Mouse (Mus musculus): ENCODE results near the gene Olfr1100. TPM values are rescaled to one million over a fixed set of nuclear protein-coding genes. Genes with fewer than 3 reads are reported as not detected.

Gene Olfr1100
- polyA plus RNA-seq (2014; fragmentation: Nextera tagmentation; extraction: Ambion mirVana) = not detected in 2 replicates

DNA sequence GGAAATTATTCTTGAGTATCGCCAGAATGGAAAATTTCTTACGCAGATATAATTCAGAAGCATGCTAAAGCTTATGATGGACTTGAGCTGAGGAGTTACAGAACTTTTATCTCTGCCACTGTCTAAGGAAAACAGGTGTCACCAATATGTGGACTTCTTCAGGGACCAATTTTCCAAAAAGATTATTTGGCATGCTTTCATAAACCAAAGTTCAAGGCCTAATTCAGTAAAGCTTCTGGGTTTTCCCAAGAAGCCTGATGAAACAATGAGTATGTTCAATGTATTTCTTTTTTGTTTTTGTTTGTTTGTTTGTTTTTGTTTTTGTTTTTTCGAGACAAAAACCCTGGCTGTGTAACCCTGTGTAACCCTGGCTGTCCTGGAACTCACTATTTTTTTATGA lies at the start of gene Olfr1100:
Gene Olfr1100, minus strand, starts transcription at position 101 of the 400 bp plus-strand sequence.
- TF ChIP-seq CTCF (IDR thresholded peaks at IDR 0.05; ENCODE audit: low read depth) = no peak
- Histone ChIP-seq H3K9ac (no peak within 1 kb of the TSS), H3K4me1 (ENCODE audit: insufficient read depth) (no peaks in the 10 kb centered on the region), H3K27ac (ENCODE audit: low read depth) (no peak within 1 kb of the TSS), H3K27me3 (ENCODE audit: insufficient read depth, low read length) (no peaks in the 10 kb centered on the region), H3K4me3 (ENCODE audit: low read depth, low read length) (no peak within 1 kb of the TSS), H3K9me3 (ENCODE audit: low read depth, low read length) (no peaks in the 10 kb centered on the region), H3K36me3 (ENCODE audit: insufficient read depth) (no peaks in the 10 kb centered on the region), H3K4me2 (no peak within 1 kb of the TSS)
- ATAC-seq (ENCODE audit: insufficient read depth) = no peak
- WGBS = 72% methylated on average over 3 of the region's 3 CpGs
- no peak for DNase-seq

GRCm38 (mm10) chr2:87026980-87027379 lies 47.2 kb upstream of the Olfr1100 start, which contains the start of gene Olfr1104:
Olfr1104 (minus strand) TSS chr2:87027080.
- no peak for DNase-seq

DNA sequence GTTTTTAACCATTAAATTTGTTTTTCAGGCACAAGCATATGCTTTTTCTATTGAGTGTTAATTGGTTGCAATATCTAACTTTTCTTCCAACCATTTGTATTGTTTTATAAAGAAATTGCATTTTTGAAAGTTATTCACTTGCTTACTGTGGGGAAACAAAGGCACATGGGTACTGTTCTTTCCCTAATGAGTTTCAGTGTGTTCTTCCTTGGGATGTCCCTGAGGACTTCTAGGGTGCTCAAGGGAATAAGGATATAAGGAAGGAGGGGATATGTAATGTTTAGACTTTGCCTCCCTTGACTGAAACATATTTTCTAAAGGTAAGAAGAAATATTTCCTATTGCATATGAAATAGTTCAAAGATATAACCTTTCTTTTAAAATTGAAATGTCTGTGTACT lies 18.3 kb upstream of the Olfr1100 start, which contains the start of gene Olfr1102:
Gene Olfr1102, plus strand, starts transcription at position 301 of the 400 bp plus-strand sequence.
- Histone ChIP-seq H3K9me3 (ENCODE audit: low read depth, low read length) (no peaks in the 10 kb centered on the region), H3K27ac (ENCODE audit: low read depth) (no peak within 1 kb of the TSS), H3K9ac (no peak within 1 kb of the TSS), H3K4me2 (no peak within 1 kb of the TSS), H3K27me3 (ENCODE audit: insufficient read depth, low read length) (no peaks in the 10 kb centered on the region), H3K36me3 (ENCODE audit: insufficient read depth) (no peaks in the 10 kb centered on the region), H3K4me1 (ENCODE audit: insufficient read depth) (no peaks in the 10 kb centered on the region), H3K4me3 (ENCODE audit: low read depth, low read length) (no peak within 1 kb of the TSS)
- TF ChIP-seq CTCF (IDR thresholded peaks at IDR 0.05; ENCODE audit: low read depth) = no peak
- DNase-seq (no peak), ATAC-seq (ENCODE audit: insufficient read depth) (no peak)

More at GRCm38 (mm10) chr2:87026980-87027379, 47.2 kb upstream of the Olfr1100 start, which contains the start of gene Olfr1104:
- no peak for TF ChIP-seq CTCF (IDR thresholded peaks at IDR 0.05; ENCODE audit: low read depth)
- WGBS = 87% methylated on average over 1 of the region's 1 CpGs
- no peak for ATAC-seq (ENCODE audit: insufficient read depth)
- Histone ChIP-seq H3K27me3 (ENCODE audit: insufficient read depth, low read length) (no peaks in the 10 kb centered on the region), H3K36me3 (ENCODE audit: insufficient read depth) (no peaks in the 10 kb centered on the region), H3K4me3 (ENCODE audit: low read depth, low read length) (no peak within 1 kb of the TSS), H3K4me1 (ENCODE audit: insufficient read depth) (no peaks in the 10 kb centered on the region), H3K4me2 (no peak within 1 kb of the TSS), H3K27ac (ENCODE audit: low read depth) (no peak within 1 kb of the TSS), H3K9ac (no peak within 1 kb of the TSS), H3K9me3 (ENCODE audit: low read depth, low read length) (no peaks in the 10 kb centered on the region)

DNA sequence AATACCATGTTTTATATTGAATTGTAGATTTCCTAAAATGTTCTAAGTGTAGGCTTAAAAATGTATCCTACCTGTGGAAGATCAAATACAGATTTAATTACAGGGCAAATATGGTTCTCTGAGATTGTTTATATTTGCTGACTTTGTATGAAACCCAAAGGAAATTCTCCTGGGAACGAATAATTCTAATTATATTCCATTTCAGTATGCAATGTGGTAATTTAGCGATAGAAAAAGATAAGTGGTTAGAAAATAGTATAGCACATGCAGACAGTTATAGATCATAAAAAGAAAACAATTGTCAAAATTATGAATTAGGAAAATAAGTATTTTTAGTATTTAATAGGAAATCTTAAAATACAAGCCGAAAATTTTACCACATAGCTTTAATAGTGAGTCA lies 11.4 kb upstream of the Olfr1100 start, which contains the start of gene Olfr1101:
Gene Olfr1101, minus strand, starts transcription at position 101 of the 400 bp plus-strand sequence.
- DNase-seq (no peak), ATAC-seq (ENCODE audit: insufficient read depth) (no peak)
- no peak within 1 kb of the TSS for H3K4me2 ChIP-seq
- no peaks in the 10 kb centered on the region for H3K36me3 ChIP-seq (ENCODE audit: insufficient read depth)
- TF ChIP-seq CTCF (IDR thresholded peaks at IDR 0.05; ENCODE audit: low read depth) = no peak
- H3K27me3 ChIP-seq (ENCODE audit: insufficient read depth, low read length) = no peaks in the 10 kb centered on the region
- no peak within 1 kb of the TSS for H3K9ac ChIP-seq
- 69% methylated on average over 3 of the region's 3 CpGs for WGBS
- H3K9me3 ChIP-seq (ENCODE audit: low read depth, low read length) = no peaks in the 10 kb centered on the region
- H3K4me3 ChIP-seq (ENCODE audit: low read depth, low read length) = no peak within 1 kb of the TSS
- H3K27ac ChIP-seq (ENCODE audit: low read depth) = no peak within 1 kb of the TSS
- H3K4me1 ChIP-seq (ENCODE audit: insufficient read depth) = no peaks in the 10 kb centered on the region

DNA sequence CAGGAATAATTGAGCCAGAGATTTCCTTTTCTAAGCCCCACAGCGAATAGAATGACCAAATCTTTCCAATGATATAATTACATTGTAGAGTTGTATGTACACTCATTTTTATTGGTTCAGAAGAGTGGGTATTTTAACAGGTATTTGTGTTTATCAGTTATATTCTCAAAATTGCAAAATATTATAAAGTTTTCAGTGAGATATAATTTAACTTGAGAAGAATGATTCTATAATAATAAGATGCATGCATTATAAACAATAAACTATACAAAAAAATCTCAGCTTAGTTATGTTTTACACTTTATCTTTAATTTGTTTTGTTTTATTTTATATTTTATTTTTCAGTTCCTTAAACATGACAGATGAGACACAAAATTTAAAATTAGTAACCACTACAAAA lies 19.2 kb downstream of the Olfr1100 start, which contains the start of gene Olfr1099:
Gene Olfr1099, minus strand, starts transcription at position 101 of the 400 bp plus-strand sequence.
- Histone ChIP-seq H3K27ac (ENCODE audit: low read depth) (no peak within 1 kb of the TSS), H3K36me3 (ENCODE audit: insufficient read depth) (no peaks in the 10 kb centered on the region), H3K9ac (no peak within 1 kb of the TSS), H3K4me3 (ENCODE audit: low read depth, low read length) (no peak within 1 kb of the TSS), H3K27me3 (ENCODE audit: insufficient read depth, low read length) (no peaks in the 10 kb centered on the region), H3K4me2 (no peak within 1 kb of the TSS), H3K9me3 (ENCODE audit: low read depth, low read length) (no peaks in the 10 kb centered on the region), H3K4me1 (ENCODE audit: insufficient read depth) (no peaks in the 10 kb centered on the region)
- ATAC-seq (ENCODE audit: insufficient read depth) (no peak), DNase-seq (no peak)
- no peak for TF ChIP-seq CTCF (IDR thresholded peaks at IDR 0.05; ENCODE audit: low read depth)
- whole genome bisulfite sequencing = 68% methylated on average over 1 of the region's 1 CpGs

- ATAC-seq (ENCODE audit: insufficient read depth) (no peak), DNase-seq (no peak)
- TF ChIP-seq CTCF (IDR thresholded peaks at IDR 0.05; ENCODE audit: low read depth) = no peak
- Histone ChIP-seq H3K4me2 (no peak overlapping the region), H3K27ac (ENCODE audit: low read depth) (no peak overlapping the region), H3K4me1 (ENCODE audit: insufficient read depth) (no peaks in the 10 kb centered on the region), H3K36me3 (ENCODE audit: insufficient read depth) (no peaks in the 10 kb centered on the region), H3K4me3 (ENCODE audit: low read depth, low read length) (no peak overlapping the region), H3K27me3 (ENCODE audit: insufficient read depth, low read length) (no peaks in the 10 kb centered on the region), H3K9me3 (ENCODE audit: low read depth, low read length) (no peaks in the 10 kb centered on the region), H3K9ac (no peak overlapping the region)
Observed at GRCm38 (mm10) chr2:86926557-86926956, 53.2 kb downstream of the Olfr1100 start.

Other genes with a start within 250 kb of the Olfr1100 start
- gene Olfr1089, start 246.3 kb downstream of the Olfr1100 start, polyA plus RNA-seq (2014; fragmentation: Nextera tagmentation; extraction: Ambion mirVana) = not detected in 2 replicates
- not detected in 2 replicates for gene Olfr1090, start 221.0 kb downstream of the Olfr1100 start, polyA plus RNA-seq (2014; fragmentation: Nextera tagmentation; extraction: Ambion mirVana)
- gene Olfr1093, start 197.5 kb downstream of the Olfr1100 start, polyA plus RNA-seq (2014; fragmentation: Nextera tagmentation; extraction: Ambion mirVana) = not detected in 2 replicates
- gene Olfr141, start 169.9 kb downstream of the Olfr1100 start, polyA plus RNA-seq (2014; fragmentation: Nextera tagmentation; extraction: Ambion mirVana) = not detected in 2 replicates
- not detected in 2 replicates for gene Olfr1094, start 155.3 kb downstream of the Olfr1100 start, polyA plus RNA-seq (2014; fragmentation: Nextera tagmentation; extraction: Ambion mirVana)
- gene Olfr1095, start 128.3 kb downstream of the Olfr1100 start, polyA plus RNA-seq (2014; fragmentation: Nextera tagmentation; extraction: Ambion mirVana) = not detected in 2 replicates
- not detected in 2 replicates for gene Gm13723, start 105.2 kb downstream of the Olfr1100 start, polyA plus RNA-seq (2014; fragmentation: Nextera tagmentation; extraction: Ambion mirVana)
- not detected in 2 replicates for gene Olfr1097, start 87.7 kb downstream of the Olfr1100 start, polyA plus RNA-seq (2014; fragmentation: Nextera tagmentation; extraction: Ambion mirVana)
- gene Olfr1098, start 55.4 kb downstream of the Olfr1100 start, polyA plus RNA-seq (2014; fragmentation: Nextera tagmentation; extraction: Ambion mirVana) = not detected in 2 replicates
- not detected in 2 replicates for gene Olfr1099, start 19.3 kb downstream of the Olfr1100 start, polyA plus RNA-seq (2014; fragmentation: Nextera tagmentation; extraction: Ambion mirVana)
- gene Olfr1101, start 11.3 kb upstream of the Olfr1100 start, polyA plus RNA-seq (2014; fragmentation: Nextera tagmentation; extraction: Ambion mirVana) = not detected in 2 replicates
- not detected in 2 replicates for gene Olfr1102, start 18.4 kb upstream of the Olfr1100 start, polyA plus RNA-seq (2014; fragmentation: Nextera tagmentation; extraction: Ambion mirVana)
- gene Olfr1104, start 47.1 kb upstream of the Olfr1100 start, polyA plus RNA-seq (2014; fragmentation: Nextera tagmentation; extraction: Ambion mirVana) = not detected in 2 replicates
- not detected in 2 replicates for gene Olfr1105, start 56.6 kb upstream of the Olfr1100 start, polyA plus RNA-seq (2014; fragmentation: Nextera tagmentation; extraction: Ambion mirVana)
- gene Olfr1106, start 72.3 kb upstream of the Olfr1100 start, polyA plus RNA-seq (2014; fragmentation: Nextera tagmentation; extraction: Ambion mirVana) = not detected in 2 replicates
- not detected in 2 replicates for gene Olfr1107, start 95.9 kb upstream of the Olfr1100 start, polyA plus RNA-seq (2014; fragmentation: Nextera tagmentation; extraction: Ambion mirVana)
- gene Olfr1109, start 116.1 kb upstream of the Olfr1100 start, polyA plus RNA-seq (2014; fragmentation: Nextera tagmentation; extraction: Ambion mirVana) = not detected in 2 replicates
- gene Olfr259, start 134.6 kb upstream of the Olfr1100 start, polyA plus RNA-seq (2014; fragmentation: Nextera tagmentation; extraction: Ambion mirVana) = not detected in 2 replicates
- gene Olfr1110, start 160.3 kb upstream of the Olfr1100 start, polyA plus RNA-seq (2014; fragmentation: Nextera tagmentation; extraction: Ambion mirVana) = not detected in 2 replicates
- not detected in 2 replicates for gene Olfr1111, start 172.7 kb upstream of the Olfr1100 start, polyA plus RNA-seq (2014; fragmentation: Nextera tagmentation; extraction: Ambion mirVana)
- not detected in 2 replicates for gene Olfr1112, start 207.8 kb upstream of the Olfr1100 start, polyA plus RNA-seq (2014; fragmentation: Nextera tagmentation; extraction: Ambion mirVana)
- gene Olfr1113, start 229.0 kb upstream of the Olfr1100 start, polyA plus RNA-seq (2014; fragmentation: Nextera tagmentation; extraction: Ambion mirVana) = not detected in 2 replicates